Mouse (Mus musculus) ES-Bruce4 (cell line): ENCODE data around the gene Aamp.

Experiments used
- CTCF ChIP-seq: IDR thresholded peaks from one replicate; pipeline ENCODE4 v1.8.1; 2011; ENCODE audit warnings: low read depth, low read length
- POLR2A ChIP-seq: IDR thresholded peaks from one replicate; pipeline ENCODE4 v1.8.1; 2011; ENCODE audit warnings: low read length; ENCODE audit not compliant: insufficient read depth

DNA sequence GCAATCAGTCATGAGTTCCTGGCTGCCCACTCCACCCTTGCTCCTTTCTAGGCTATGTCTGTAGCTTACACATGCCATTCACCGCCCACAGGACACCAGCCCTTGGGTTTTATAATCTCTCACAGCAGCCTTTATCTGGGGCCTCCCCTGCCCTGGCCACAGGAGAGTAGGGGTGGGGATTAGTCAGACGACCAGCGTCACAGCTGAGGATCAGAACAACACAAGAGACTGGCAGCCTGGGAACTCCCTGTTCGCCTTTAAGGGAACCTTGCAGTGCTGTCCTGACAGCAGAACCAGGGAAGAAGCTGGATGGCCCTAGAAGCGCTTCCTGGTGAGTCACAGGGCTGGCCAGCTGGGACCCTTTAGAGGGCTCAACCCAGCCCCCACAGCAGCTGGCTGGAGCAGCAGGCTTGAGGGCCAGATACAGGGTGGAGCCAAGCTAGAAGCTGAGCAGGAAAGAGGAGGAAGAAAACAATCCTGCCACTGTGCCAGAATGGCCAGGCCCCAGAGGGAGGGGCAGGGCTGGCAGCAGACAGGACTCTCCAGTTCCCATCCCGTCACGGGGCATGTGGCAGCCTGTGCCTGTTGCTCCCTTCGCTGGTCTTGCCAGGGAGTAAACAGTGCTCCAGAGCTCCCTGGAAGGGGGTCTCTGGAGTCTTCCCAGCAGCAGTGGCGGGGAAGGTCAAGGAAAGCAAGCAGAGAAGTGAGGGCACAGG is 11.1 kb upstream of the Aamp start:
- no peak for TF ChIP-seq POLR2A
- TF ChIP-seq CTCF: no peak
